Mouse (Mus musculus) limb, embryonic 13.5 days (tissue): ENCODE results near the gene Plk1. TPM values are rescaled to one million over a fixed set of nuclear protein-coding genes. Genes with fewer than 3 reads are reported as not detected.

Experiments used
- ATAC-seq: fragments of 200-750 bp; cut with Nextera tagmentation; 2 replicates; pipeline ENCODE4 v1.8.0; 2017; ENCODE audit warnings: low read depth, moderate number of reproducible peaks, moderate TSS enrichment; ENCODE audit not compliant: low FRiP score
- H3K27ac ChIP-seq: fragments of 300-500 bp; sonication (generic); 2 replicates; pipeline ENCODE4 v1.5.1; 2015; ENCODE audit warnings: inconsistent platforms, mild to moderate bottlenecking, moderate library complexity
- H3K27me3 ChIP-seq: fragments of 300-500 bp; sonication (generic); 2 replicates; pipeline ENCODE4 v1.6.1; 2015; ENCODE audit warnings: mild to moderate bottlenecking, inconsistent platforms
- H3K36me3 ChIP-seq: fragments of 300-500 bp; sonication (generic); 2 replicates; pipeline ENCODE4 v1.6.1; 2015; ENCODE audit warnings: inconsistent platforms, mild to moderate bottlenecking, moderate library complexity
- H3K4me1 ChIP-seq: fragments of 300-500 bp; sonication (generic); 2 replicates; pipeline ENCODE4 v1.6.1; 2015; ENCODE audit warnings: inconsistent platforms
- H3K4me2 ChIP-seq: fragments of 300-500 bp; sonication (generic); replicated peaks from 2 replicates; pipeline ENCODE4 v1.6.1; 2015; ENCODE audit warnings: inconsistent platforms, mild to moderate bottlenecking, moderate library complexity
- H3K4me3 ChIP-seq: fragments of 300-500 bp; sonication (generic); 2 replicates; pipeline ENCODE4 v1.5.1; 2015; ENCODE audit warnings: moderate library complexity, mild to moderate bottlenecking, inconsistent platforms
- H3K9ac ChIP-seq: fragments of 300-500 bp; sonication (generic); 2 replicates; pipeline ENCODE4 v1.6.1; 2015; ENCODE audit warnings: mild to moderate bottlenecking, inconsistent platforms
- H3K9me3 ChIP-seq: fragments of 300-500 bp; sonication (generic); 2 replicates; pipeline ENCODE4 v1.6.1; 2016; ENCODE audit warnings: inconsistent platforms
- WGBS: fragments of 180-500 bp; shearing (Covaris S2); methylation state at CpG from one replicate; pipeline ENCODE4 v1.1.7; 2015; 5-methylcytosine and 5-hydroxymethylcytosine counted together
- polyA plus RNA-seq: library from polyadenylated mRNA; unstranded; fragments of >200 nt; fragmentation: Nextera tagmentation; extraction: Ambion mirVana; gene quantifications from 2 replicates; pipeline ENCODE4 v1.2.1, GENCODE M21; 2015

Gene Plk1
- polyA plus RNA-seq, 1 experiment from 2014 or later, result 120 TPM

DNA sequence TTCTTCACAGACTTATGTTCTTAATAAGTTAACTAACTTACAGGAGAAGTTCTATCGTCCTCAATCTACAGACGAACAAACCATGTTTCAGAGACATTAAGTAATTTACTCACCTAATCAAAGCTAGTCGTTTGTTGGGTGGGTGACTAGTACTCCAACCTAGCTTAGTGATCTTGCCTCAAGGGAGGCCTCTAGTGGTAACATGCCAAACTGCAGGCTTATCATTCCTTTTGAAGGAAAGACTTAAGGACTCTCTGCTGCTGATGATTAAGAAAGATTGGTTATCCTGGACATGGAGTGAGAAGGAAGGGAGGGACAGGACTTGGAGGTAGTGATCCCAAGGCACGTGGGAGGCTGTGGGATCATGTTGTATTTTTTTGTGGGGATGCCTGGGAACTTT, 38.1 kb downstream of the Plk1 start:
- WGBS, result 34% methylated on average over 4 of the region's 4 CpGs
- no peaks in the 10 kb centered on the region for H3K9me3 ChIP-seq
- no peak for ATAC-seq
- H3K27me3 ChIP-seq, result no peaks in the 10 kb centered on the region
- no peak overlapping the region for H3K27ac ChIP-seq
- no peak overlapping the region for H3K9ac ChIP-seq
- H3K4me3 ChIP-seq, result no peak overlapping the region
- H3K4me1 ChIP-seq, result no peaks in the 10 kb centered on the region
- H3K4me2 ChIP-seq, result no peak overlapping the region
- no peaks in the 10 kb centered on the region for H3K36me3 ChIP-seq

DNA sequence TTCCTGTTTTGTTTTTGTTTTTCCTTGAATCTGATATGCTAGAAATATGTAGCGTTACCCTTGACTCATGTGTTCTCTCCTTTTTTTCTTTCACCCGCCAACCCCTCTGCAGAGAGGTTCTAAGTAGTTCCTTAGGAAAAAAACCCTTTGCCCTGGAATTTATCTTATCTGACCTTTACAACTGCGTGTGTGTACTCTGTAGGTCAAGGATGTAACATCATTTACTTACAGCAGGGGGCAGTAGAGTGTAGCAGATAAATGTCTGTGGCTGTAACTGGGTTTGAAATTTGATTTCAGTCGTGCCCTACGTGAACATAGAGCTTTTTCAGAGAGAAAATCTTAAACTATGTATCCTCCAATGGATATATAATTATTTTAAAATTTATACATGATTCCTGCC, 40.1 kb downstream of the Plk1 start:
- no peak overlapping the region for H3K9ac ChIP-seq
- WGBS, result 29% methylated on average over 5 of the region's 5 CpGs
- no peak for ATAC-seq
- H3K27ac ChIP-seq, result no peak overlapping the region
- H3K4me3 ChIP-seq, result no peak overlapping the region
- H3K36me3 ChIP-seq, result no peaks in the 10 kb centered on the region
- H3K27me3 ChIP-seq, result no peaks in the 10 kb centered on the region
- H3K9me3 ChIP-seq, result no peaks in the 10 kb centered on the region
- no peaks in the 10 kb centered on the region for H3K4me1 ChIP-seq
- no peak overlapping the region for H3K4me2 ChIP-seq

DNA sequence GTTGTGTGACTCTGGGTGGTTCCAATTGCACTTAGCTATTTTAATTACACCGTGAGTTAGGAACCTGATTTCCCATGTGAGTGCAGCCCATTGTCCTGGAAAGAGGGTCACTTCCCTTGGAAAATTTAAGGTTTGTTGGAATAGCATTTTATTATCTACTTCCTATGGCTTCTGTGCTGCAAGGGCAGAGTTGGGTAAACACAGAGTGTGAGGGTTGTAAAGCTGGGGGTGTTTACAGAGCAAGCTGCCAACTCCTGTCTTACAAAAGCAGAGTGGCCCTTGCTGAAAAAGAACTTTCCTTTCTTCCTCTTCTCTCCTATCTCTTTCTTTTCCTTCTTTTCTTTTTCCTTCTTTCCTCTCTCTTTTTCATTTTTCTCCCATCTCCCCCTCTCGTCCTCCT, 44.7 kb downstream of the Plk1 start:
- no peaks in the 10 kb centered on the region for H3K4me1 ChIP-seq
- no peaks in the 10 kb centered on the region for H3K27me3 ChIP-seq
- H3K9me3 ChIP-seq, result no peaks in the 10 kb centered on the region
- no peak overlapping the region for H3K4me3 ChIP-seq
- no peaks in the 10 kb centered on the region for H3K36me3 ChIP-seq
- no peak for ATAC-seq
- H3K27ac ChIP-seq, result no peak overlapping the region
- H3K4me2 ChIP-seq, result no peak overlapping the region
- H3K9ac ChIP-seq, result no peak overlapping the region
- 37% methylated on average over 2 of the region's 2 CpGs for WGBS

DNA sequence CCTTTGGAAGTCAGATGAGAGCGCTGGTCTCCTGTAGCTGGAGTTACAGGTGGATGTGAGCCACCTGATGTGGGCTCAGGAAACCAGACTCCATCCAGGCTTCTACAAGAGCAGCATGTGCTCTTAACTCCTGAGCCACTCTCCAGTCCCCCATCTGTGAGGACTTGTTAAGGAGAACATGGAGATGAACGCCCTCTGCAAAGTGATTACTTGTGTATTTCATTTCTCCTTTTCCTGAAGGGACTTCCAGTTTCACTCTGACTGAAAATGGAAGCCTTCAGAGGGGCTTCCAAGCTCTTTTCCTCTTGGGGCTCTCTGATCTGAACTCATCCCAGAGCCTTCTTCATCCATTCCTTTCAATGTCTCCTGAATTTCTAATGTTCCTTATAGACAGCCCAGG, 46.9 kb downstream of the Plk1 start:
- no peak overlapping the region for H3K27ac ChIP-seq
- H3K9me3 ChIP-seq, result no peaks in the 10 kb centered on the region
- no peak overlapping the region for H3K4me3 ChIP-seq
- no peak overlapping the region for H3K9ac ChIP-seq
- ATAC-seq, result no peak
- no peaks in the 10 kb centered on the region for H3K4me1 ChIP-seq
- H3K4me2 ChIP-seq, result no peak overlapping the region
- H3K27me3 ChIP-seq, result no peaks in the 10 kb centered on the region
- 87% methylated on average over 2 of the region's 2 CpGs for WGBS
- no peaks in the 10 kb centered on the region for H3K36me3 ChIP-seq

DNA sequence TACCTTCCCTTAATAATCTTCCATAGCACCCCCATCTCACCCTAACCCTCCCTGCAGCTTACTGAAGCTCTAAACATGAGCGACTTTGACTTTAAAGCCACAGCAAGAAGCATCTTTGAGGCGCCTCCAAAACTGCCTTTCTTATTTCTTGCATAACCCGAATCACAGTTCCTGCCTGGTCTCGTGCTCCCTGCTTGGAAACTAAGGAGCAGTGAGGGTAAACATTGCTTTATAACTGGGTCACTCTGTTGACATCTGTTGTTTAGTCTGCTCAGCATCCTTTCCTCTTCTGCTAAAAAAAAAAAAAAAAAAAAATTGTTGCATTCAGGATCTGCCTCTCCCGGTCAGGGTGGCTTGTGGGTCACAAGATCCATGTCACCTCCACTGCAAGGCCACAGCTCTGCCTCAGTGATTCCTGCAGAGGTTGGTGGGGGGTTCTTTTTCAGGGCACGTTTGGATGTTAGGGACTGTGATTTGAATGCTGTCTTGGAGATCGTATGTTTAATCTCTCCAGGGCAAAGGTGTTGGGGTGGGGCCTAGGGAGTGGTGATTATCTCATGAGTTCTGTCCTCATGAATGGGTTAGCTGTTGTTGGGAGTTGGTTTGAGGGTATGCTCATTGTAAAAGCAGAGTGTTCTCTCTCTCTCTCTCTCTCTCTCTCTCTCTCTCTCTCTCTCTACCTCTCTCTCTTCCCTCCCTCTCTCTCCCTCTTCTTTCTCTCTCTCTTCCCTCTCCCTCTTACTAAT, 49.2 kb downstream of the Plk1 start:
- H3K4me2 ChIP-seq, result no peak overlapping the region

DNA sequence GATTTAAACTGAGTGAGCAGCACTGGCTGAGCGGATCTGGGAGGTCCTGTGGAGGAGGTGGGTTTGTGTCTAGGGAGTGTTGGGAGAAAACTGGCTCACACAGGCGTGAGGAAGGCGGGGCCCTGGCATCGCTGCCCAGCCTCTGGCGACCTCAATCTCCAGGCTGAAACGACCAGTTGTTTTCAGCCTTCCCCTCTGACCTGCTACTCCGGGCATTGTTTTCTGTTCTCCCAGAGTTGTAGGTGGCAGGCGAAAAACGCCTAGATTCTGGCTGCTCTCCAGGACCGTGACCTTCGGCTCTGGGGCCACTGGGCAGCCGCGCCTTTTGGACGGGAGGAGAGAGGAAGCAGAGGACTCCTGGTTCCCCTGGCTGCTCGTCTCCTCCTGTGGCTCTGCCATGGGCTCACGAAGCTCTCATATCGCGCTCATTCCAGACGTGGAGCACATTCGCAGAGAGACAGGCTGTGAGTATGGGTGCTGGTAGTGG, 60.1 kb downstream of the Plk1 start, which contains the start of gene Chp2:
Gene Chp2, plus strand, starts transcription at position 182 of the 487 bp plus-strand sequence.
- 24% methylated on average over 20 of the region's 20 CpGs for WGBS
- ATAC-seq, result no peak
- no peaks in the 10 kb centered on the region for H3K4me1 ChIP-seq
- no peaks in the 10 kb centered on the region for H3K36me3 ChIP-seq
- H3K4me2 ChIP-seq, result peak within 1 kb of the TSS; percentile 55
- no peaks in the 10 kb centered on the region for H3K9me3 ChIP-seq
- H3K27ac ChIP-seq, result no peak within 1 kb of the TSS
- H3K27me3 ChIP-seq, result peaks cover 20% of the 10 kb centered on the region
- H3K4me3 ChIP-seq, result peak within 1 kb of the TSS; percentile 15
- peak within 1 kb of the TSS; percentile 43; the same call in 1 of the 2 replicates for H3K9ac ChIP-seq

More for the DNA sequence above, 49.2 kb downstream of the Plk1 start:
- H3K4me1 ChIP-seq, result no peaks in the 10 kb centered on the region
- no peak overlapping the region for H3K4me3 ChIP-seq
- ATAC-seq, result no peak
- H3K9me3 ChIP-seq, result no peaks in the 10 kb centered on the region
- no peaks in the 10 kb centered on the region for H3K36me3 ChIP-seq
- WGBS, result 46% methylated on average over 7 of the region's 7 CpGs
- no peaks in the 10 kb centered on the region for H3K27me3 ChIP-seq
- no peak overlapping the region for H3K9ac ChIP-seq
- no peak overlapping the region for H3K27ac ChIP-seq

Other genes with a start within 250 kb of the Plk1 start
- gene Cog7, start 177.7 kb upstream of the Plk1 start, polyA plus RNA-seq, result 22.2 and 23.6 TPM in 2 replicates
- gene Gga2, start 138.2 kb upstream of the Plk1 start, polyA plus RNA-seq, result 123 and 127 TPM in 2 replicates
- gene Ubfd1, start 92.3 kb upstream of the Plk1 start, polyA plus RNA-seq, result 71.3 and 76.5 TPM in 2 replicates
- gene Ears2, start 92.2 kb upstream of the Plk1 start, polyA plus RNA-seq, result 15.4 and 16.2 TPM in 2 replicates
- 651 and 677 TPM in 2 replicates for gene Ndufab1, start 57.6 kb upstream of the Plk1 start, polyA plus RNA-seq
- gene Palb2, start 26.5 kb upstream of the Plk1 start, polyA plus RNA-seq, result 14.3 and 16.1 TPM in 2 replicates
- 125 and 134 TPM in 2 replicates for gene Dctn5, start 26.4 kb upstream of the Plk1 start, polyA plus RNA-seq
- gene Ern2, start 26.8 kb downstream of the Plk1 start, polyA plus RNA-seq, result 0.05 and 0.13 TPM in 2 replicates
- 0.22 TPM in 1 of 2 replicates, not detected in the other for gene Chp2, start 60.1 kb downstream of the Plk1 start, polyA plus RNA-seq
- 5.5 and 5.9 TPM in 2 replicates for gene Prkcb, start 129.3 kb downstream of the Plk1 start, polyA plus RNA-seq